Mouse (Mus musculus): ENCODE results near the gene P2rx4.

DNA sequence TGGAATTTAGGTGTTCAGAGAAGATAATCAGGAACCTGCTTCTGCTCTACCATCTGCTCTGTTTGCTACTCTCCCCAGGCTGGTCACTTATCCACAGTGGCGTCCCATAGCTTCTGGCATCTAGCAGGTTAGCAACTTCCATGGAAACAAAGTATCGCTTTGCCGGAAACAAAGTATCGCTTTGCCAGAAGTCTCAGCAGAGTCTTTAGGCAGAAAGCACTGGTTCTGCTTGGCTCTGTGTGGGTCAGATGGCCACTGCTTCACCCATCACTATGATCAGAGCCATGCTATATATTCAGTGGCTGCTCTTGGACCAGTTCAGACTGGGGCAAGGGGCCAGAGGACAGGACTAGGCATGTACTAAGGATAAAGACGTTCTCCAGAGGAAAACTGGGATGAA, 35.0 kb upstream of the P2rx4 start:
- TF ChIP-seq CTCF (IDR thresholded peaks at IDR 0.05; ENCODE audit: insufficient read depth, low read length) = no peak
- no peak for TF ChIP-seq POLR2A (IDR thresholded peaks at IDR 0.05; ENCODE audit: borderline replicate concordance, extremely low read depth, low read depth, low read length)
